Mouse (Mus musculus) erythroid progenitor cell, adult 5-6 weeks (primary cell): Measurements from ENCODE around the gene Nfatc3. TPM values are rescaled to one million over a fixed set of nuclear protein-coding genes. Genes with fewer than 3 reads are reported as not detected.

Source experiments
- ATAC-seq: replicated peaks from 2 replicates; pipeline ENCODE4 v1.8.0; 2016; ENCODE audit warnings: moderate number of reproducible peaks, mild to moderate bottlenecking, moderate TSS enrichment, inconsistent platforms; ENCODE audit not compliant: poor library complexity, low FRiP score, severe bottlenecking
- total RNA-seq, 2 experiments: library from RNA; stranded (forward) in 1 of 2; stranded (reverse) in 1 of 2; fragments of 150-400 nt in 1 of 2; fragments of 186-747, 209-891 nt in 1 of 2; gene quantifications; 2 replicates each; pipeline versions ENCODE4 v1.2.3 to v1.2.4; 2015 to 2017; ENCODE audit warnings: low replicate concordance in 2 of 2

Gene Nfatc3
- total RNA-seq (2015; ENCODE audit: low replicate concordance) (71.3 and 80.4 TPM in 2 replicates), total RNA-seq (2017; ENCODE audit: low replicate concordance) (32.7 and 37.5 TPM in 2 replicates)

DNA sequence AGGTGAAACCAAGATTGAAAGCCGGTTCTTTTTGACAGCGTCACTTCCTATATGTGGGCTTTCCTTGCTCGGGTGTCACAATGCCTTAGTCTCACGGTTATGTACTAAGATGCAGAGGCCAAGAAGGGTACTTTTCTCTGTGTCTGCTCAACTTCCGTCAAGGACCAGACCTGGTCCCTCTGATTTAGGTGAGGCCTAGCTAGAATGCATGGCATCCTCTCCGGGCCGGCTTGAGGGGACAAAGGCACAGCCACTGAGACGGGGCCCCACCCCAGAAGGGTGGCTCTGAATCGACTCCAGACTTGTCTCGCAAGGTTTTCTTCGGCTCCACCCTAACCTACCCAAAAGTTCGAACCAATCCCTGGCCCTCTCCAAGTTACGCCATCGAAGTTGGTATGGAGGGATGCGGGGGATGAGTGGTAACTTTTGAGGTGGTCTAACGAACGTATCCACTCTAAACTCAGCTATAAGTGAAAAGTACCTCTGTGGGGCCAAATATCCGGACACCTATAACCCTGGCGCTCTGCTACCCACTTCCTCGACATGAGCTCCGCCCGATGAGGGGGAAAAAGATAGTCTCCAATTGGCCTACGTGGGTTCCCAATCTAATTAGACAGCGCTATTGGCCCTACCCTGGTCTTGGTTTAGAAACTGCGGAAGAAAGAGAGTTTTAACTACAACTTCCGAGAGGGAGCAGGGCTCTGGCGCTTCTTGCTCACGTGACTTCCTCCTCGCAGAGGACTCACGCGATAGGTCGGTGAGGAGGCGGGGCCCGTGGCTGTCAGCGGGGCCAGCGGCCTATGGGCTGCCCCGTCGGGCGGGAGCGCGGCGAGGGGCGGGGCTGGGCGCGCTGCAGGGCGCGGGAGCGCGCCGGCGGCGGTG, at the start of gene Nfatc3:
TSS of gene Nfatc3 (plus strand) at position 110 of the 882 bp plus-strand sequence.
- peak; percentile 94 for ATAC-seq

GRCm38 (mm10) chr8:106010748-106011642, 47.6 kb upstream of the Nfatc3 start:
- ATAC-seq = peak; percentile 95

- ATAC-seq = peak; percentile 43
Observed at GRCm38 (mm10) chr8:106011643-106011986, 47.0 kb upstream of the Nfatc3 start, which contains the start of gene Ddx28. Gene Ddx28 (minus strand): TSS chr8:106011882.

DNA sequence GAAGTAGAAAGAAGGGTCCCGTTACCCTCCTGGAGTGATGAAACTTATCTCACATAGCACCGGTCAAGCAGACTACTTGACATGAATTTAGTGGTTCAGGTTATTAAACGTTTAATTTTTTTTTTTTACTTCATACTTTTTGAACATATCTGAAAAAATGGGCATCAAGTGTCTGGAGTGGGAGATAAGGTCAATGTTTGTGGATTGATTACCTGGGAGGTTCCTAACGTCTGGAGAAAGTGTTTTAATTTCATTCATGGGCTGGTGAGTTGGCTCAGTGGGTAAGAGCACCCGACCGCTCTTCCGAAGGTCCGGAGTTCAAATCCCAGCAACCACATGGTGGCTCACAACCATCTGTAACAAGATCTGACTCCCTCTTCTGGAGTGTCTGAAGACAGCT, 46.4 kb upstream of the Nfatc3 start:
- peak; percentile 56 for ATAC-seq

- ATAC-seq = no peak
Observed at GRCm38 (mm10) chr8:106016284-106016683, 42.4 kb upstream of the Nfatc3 start.

DNA sequence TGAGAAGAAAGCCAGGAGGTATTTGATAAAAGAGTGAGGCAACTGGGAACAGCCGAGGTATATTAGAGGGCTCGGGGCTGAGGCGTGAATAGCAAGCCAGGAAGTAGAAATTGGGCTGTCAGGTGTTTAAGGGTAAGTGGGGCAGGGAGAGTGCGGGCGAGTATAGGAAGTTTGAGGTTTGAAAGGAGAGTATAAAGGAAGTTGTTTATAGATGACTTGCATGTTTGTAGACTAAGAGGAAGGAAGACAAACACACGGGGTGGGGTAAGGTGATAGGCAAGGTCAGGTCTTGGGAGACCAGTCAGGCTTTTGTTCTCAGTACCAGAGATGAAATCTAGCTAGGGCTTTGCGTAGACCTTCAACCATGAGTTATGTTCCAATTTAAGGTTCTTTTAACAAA, 41.5 kb upstream of the Nfatc3 start:
- 0 out of 2 replicates have a peak, but pooled peaks have one; percentile 21 for ATAC-seq

- peak; percentile 73 for ATAC-seq
Observed at GRCm38 (mm10) chr8:106018039-106018438, 40.6 kb upstream of the Nfatc3 start.

- ATAC-seq = peak; percentile 86
Observed at GRCm38 (mm10) chr8:106022483-106022882, 36.2 kb upstream of the Nfatc3 start.

- ATAC-seq = no peak
Observed at GRCm38 (mm10) chr8:106038721-106039120, 19.9 kb upstream of the Nfatc3 start.

DNA sequence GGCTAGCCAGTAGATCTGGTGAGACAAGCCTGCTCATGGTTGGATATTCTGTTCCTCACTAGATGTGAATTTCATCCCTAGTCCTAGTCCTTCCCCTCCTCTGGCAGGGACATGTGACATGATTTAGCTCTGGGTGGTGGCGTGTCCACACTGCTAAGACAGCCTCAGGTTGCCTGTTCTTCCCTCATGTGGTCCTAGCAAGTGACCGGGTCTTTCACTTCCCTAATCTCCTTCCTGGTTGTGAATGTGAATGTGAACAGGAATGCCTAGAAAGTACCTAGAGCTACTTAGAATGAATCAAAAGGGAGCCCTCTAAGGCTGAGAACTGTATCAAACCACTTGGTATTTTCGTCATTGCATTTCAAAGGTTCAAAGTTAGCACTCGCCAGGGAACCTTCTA, 19.0 kb upstream of the Nfatc3 start:
- no peak for ATAC-seq

- no peak for ATAC-seq
Observed at GRCm38 (mm10) chr8:106040218-106040617, 18.4 kb upstream of the Nfatc3 start.

DNA sequence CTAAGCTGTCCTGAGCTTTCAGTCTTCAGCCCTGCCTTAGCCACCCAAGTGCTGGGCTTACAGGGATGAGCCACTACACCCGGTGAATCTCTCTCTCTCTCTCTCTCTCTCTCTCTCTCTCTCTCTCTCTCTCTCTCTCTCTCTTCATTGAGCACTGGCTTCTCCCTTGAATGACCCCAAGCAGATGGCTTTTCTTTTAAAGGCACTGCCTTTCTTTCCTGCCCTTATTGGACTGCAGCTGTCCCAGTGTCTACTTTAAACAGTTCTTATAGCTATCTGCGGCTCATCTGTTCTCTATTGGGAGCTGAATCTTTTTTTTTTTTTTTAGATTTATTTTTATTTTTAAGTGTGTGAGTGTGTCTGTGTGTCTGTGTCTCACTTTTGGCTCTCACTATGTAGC, 15.6 kb upstream of the Nfatc3 start:
- ATAC-seq = no peak

GRCm38 (mm10) chr8:106044151-106044550, 14.5 kb upstream of the Nfatc3 start:
- ATAC-seq = no peak

DNA sequence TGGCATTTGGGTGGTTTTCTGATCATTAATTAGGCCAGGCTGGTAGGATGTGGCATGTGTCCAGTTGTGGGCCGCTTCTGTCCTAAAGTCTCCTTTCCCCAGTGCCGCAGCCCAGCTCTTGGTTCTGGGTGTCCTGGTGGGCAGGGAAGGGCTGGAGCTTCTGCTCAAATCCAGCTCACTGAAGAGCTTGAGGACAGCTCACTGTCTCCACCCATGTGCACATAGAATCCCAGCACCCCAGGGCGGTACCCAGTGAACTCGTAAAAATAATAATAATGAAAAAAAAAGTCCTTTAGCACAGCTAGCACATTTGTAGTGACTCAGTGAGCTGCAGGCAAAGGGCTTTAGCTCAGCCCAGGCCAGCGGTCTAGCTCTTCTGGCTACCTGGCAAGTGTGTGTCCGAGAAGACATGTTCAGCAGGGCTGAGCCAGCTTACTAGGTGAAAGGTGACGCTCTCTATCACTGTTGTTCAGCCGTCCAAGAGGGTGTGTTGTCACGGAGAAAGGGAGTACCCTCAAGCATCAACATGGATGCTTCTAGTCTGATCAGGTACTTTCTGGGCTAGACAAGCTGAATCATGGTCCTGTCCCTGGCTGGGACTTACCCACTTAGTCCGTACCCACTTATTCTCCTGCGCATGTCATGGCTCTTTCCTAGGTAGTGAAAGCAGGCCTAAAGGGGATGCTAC, 11.6 kb upstream of the Nfatc3 start:
- no peak for ATAC-seq

DNA sequence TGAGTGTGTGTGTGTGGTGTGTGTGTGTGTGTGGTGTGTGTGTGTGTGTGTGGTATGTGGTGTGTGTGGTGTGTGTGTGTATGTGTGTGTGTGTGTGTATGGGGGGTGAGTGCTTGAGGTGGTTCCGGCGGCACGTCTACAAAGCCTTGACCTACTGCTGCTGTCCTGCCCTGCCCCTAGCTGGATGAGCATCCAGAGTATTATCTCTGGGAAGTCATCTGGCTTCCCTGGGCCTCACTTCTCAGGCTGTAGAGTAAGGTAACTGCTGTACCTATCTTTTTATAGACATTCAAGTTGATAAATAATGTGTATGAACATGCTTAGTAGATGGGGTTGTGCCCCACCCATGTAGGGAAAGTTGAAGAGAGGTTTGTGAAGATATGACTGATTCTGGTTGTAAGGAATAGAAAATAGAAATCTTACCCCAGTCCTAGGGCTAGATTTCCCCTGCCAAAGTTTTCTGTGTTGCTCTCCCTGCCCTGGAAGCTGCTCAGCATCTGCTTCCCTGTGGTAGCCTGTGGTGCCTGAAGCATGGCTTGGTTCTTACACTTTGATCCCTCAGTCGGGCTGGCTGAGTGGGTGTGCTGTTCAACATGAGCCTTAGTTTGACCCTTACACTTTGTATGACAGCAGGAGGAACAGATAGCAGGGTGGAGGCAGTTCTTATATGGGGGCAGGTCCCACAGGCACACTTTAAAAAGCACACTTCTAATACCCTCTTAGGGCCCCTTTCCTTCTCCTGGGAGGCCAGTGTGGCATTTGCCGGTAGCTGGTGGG, 10.6 kb upstream of the Nfatc3 start:
- ATAC-seq = no peak

GRCm38 (mm10) chr8:106049840-106050239, 8.8 kb upstream of the Nfatc3 start:
- ATAC-seq = no peak

- no peak for ATAC-seq
Observed at GRCm38 (mm10) chr8:106051068-106051467, 7.6 kb upstream of the Nfatc3 start.

DNA sequence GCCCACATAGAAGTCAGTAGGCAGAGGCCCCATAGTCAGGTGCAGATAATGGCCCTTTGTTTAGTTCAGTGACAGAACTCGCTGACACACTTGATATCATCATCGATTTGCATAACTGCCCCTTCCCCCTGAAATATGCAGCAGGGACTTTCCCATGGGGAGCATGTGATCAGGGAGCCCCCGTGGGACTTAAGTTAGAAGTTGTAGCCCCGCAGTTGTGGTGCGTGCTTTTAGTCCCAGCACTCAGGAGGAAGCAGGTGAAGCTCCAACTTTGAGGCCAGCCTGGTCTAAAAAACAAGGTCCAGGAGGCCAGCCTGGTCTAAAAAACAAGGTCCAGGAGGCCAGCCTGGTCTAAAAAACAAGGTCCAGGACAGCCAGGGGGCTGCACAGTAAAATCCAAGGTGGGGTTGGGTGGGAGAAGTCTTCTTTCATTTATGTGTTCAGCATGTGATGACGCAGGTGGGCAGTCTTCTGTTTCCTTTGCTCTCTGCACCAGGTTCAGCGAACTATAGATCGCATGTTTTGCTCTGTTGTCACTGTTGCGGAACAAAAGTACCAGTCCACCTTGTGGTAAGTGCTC, 6.0 kb upstream of the Nfatc3 start:
- no peak for ATAC-seq
